Mouse (Mus musculus) cortical plate, adult 2 months (tissue): ENCODE measurements around the gene Vrk1.

Source experiments
- CTCF ChIP-seq: fragments of 200-500 bp; IDR thresholded peaks from 2 replicates; pipeline ENCODE4 v1.5.1; 2011; ENCODE audit warnings: mild to moderate bottlenecking, control low read depth, low read length; ENCODE audit not compliant: insufficient read depth; ENCODE audit errors: extremely low read depth
- POLR2A ChIP-seq: fragments of 200-500 bp; IDR thresholded peaks from 2 replicates; pipeline ENCODE4 v1.6.1; 2011; ENCODE audit warnings: mild to moderate bottlenecking, low read length, control low read depth; ENCODE audit not compliant: insufficient read depth; ENCODE audit errors: extremely low read depth

DNA sequence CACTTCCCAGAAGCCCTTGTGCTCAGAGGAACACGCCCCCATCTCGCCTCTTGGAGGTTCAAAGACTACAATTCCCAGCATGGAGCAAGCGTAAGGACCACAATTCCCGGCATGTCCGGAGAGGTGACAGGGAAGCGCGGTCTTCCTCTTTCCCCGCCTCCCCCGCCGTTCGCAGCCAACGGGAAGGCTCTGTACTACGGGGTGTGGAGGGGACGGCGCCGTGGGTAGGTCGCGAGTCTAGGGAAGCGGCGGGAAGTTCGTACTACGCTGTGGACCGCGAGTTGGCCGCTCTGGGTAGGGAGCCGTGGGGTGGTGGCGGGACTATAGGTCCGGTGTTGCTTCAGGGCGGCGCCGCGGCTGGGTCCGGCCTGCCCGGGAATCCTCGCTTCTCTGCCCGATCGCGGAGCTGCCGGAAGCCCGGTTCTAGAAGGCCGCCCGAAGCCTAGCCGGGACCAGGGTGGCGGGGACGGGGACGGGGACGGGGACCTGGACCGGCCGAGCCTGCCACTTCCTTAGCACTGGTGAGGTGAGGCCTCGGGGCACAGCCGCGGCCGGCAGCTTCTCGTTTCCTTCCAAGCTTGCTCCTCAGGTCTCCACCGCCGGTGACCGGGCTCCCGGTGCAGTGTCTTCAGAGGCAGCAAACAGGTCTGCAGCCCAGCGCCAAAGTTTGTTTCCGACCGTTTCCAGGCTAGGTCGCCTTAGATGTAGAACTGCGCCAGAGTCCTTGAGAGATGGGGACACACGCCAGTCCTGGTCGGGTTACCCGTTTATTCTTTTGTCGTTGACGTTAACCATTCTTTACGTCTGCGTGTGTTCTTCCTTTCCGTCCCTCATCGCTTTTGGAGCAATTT lies at the start of gene Vrk1:
- TF ChIP-seq CTCF = no peak
- no peak for TF ChIP-seq POLR2A
